Mouse (Mus musculus) stomach, embryonic 14.5 days (tissue): ENCODE measurements around the gene Nenf. TPM values are rescaled to one million over a fixed set of nuclear protein-coding genes. Genes with fewer than 3 reads are reported as not detected.

Source experiments
- ATAC-seq: fragments of 200-750 bp; cut with Nextera tagmentation; 2 replicates; pipeline ENCODE4 v1.8.0; 2017; ENCODE audit warnings: low read depth, moderate TSS enrichment; ENCODE audit not compliant: insufficient number of reproducible peaks, insufficient read depth, low FRiP score
- H3K27ac ChIP-seq: fragments of 300-500 bp; sonication (generic); 2 replicates; pipeline ENCODE4 v1.5.1; 2014; ENCODE audit warnings: mild to moderate bottlenecking, low read length, moderate library complexity, mixed read lengths
- H3K27me3 ChIP-seq: fragments of 300-500 bp; sonication (generic); 2 replicates; pipeline ENCODE4 v1.6.1; 2014; ENCODE audit warnings: low read length, control low read depth, mixed read lengths; ENCODE audit not compliant: control insufficient read depth, insufficient read depth
- H3K36me3 ChIP-seq: fragments of 300-500 bp; sonication (generic); 2 replicates; pipeline ENCODE4 v1.6.1; 2014; ENCODE audit warnings: mild to moderate bottlenecking, control low read depth, low read length, moderate library complexity, mixed read lengths; ENCODE audit not compliant: control insufficient read depth, insufficient read depth
- H3K4me1 ChIP-seq: fragments of 300-500 bp; sonication (generic); 2 replicates; pipeline ENCODE4 v1.6.1; 2014; ENCODE audit warnings: low read length, control low read depth, mixed read lengths; ENCODE audit not compliant: control insufficient read depth, insufficient read depth
- H3K4me2 ChIP-seq: fragments of 300-500 bp; sonication (generic); replicated peaks from 2 replicates; pipeline ENCODE4 v1.6.1; 2014; ENCODE audit warnings: low read depth, low read length, control low read depth
- H3K4me3 ChIP-seq: fragments of 300-500 bp; sonication (generic); 2 replicates; pipeline ENCODE4 v1.5.1; 2014; ENCODE audit warnings: low read depth, low read length, control low read depth
- H3K9ac ChIP-seq: fragments of 300-500 bp; sonication (generic); replicated peaks from 2 replicates; pipeline ENCODE4 v1.6.1; 2014; ENCODE audit warnings: low read depth, mild to moderate bottlenecking, control low read depth, low read length, moderate library complexity, mixed read lengths
- H3K9me3 ChIP-seq: fragments of 300-500 bp; sonication (generic); 2 replicates; pipeline ENCODE4 v1.6.1; 2016; ENCODE audit warnings: low read depth, low read length, control low read depth; ENCODE audit not compliant: control insufficient read depth
- WGBS: fragments of 180-500 bp; shearing (Covaris S2); extraction: QIAGEN DNeasy Blood & Tissue Kit; methylation state at CpG from one replicate; pipeline ENCODE4 v1.1.7; 2014; 5-methylcytosine and 5-hydroxymethylcytosine counted together
- polyA plus RNA-seq: library from polyadenylated mRNA; unstranded; fragments of >200 nt; fragmentation: Nextera tagmentation; extraction: Ambion mirVana; gene quantifications from 2 replicates; pipeline ENCODE4 v1.2.1, GENCODE M21; 2014

The Nenf gene
- polyA plus RNA-seq, 1 experiment from 2014 or later: 154 TPM

DNA sequence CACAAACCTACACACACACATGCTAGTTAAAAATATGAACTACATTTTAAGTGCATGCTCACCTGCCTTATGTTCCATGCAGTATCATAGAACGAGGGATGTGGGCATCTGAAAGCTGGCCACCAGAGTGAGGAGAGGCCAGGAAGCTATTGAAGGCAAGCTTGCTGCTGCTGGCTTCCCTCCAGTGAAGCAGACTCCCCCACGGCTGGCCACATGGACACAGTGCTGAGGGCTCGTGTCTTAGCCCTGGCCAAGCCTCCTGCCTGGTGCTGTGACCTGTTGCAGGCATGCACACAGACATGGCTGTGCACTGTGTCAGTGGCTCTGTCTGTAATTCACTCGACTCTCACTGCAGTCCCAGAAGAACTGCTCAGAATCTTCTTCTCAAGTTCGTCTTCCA lies 58.3 kb downstream of the Nenf start:
- H3K4me2 ChIP-seq: no peak overlapping the region
- 77% methylated on average over 5 of the region's 5 CpGs for WGBS
- no peaks in the 10 kb centered on the region for H3K36me3 ChIP-seq
- no peak overlapping the region for H3K27ac ChIP-seq
- H3K9ac ChIP-seq: no peak overlapping the region
- no peaks in the 10 kb centered on the region for H3K4me1 ChIP-seq
- H3K27me3 ChIP-seq: no peaks in the 10 kb centered on the region
- no peak for ATAC-seq
- no peaks in the 10 kb centered on the region for H3K9me3 ChIP-seq
- no peak overlapping the region for H3K4me3 ChIP-seq

DNA sequence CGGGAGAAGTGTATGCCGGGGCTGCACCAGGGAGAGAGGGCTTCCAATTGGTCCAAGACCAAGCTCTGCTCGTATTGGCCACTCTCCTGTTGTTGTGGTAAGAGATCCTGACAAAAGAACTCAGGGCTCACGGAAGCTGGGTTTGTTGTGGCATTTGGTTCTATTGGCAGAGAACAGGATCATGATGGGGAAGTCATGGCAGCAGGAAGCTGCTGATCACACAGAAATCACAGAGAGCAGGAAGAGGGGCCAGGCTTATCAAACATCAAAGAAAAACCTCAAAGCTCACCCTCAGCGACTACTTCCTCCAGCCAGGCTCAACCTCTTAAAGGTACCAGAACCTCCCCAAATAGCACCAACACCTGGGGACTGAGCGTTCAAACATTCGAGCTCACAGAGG lies 58.9 kb downstream of the Nenf start:
- H3K4me2 ChIP-seq: no peak overlapping the region
- WGBS: 29% methylated on average over 7 of the region's 7 CpGs
- H3K27me3 ChIP-seq: no peaks in the 10 kb centered on the region
- H3K4me3 ChIP-seq: no peak overlapping the region
- 0 out of 2 replicates have a peak, but pooled peaks cover 3% of the 10 kb centered on the region for H3K4me1 ChIP-seq
- no peaks in the 10 kb centered on the region for H3K9me3 ChIP-seq
- ATAC-seq: no peak
- no peak overlapping the region for H3K9ac ChIP-seq
- H3K27ac ChIP-seq: no peak overlapping the region
- H3K36me3 ChIP-seq: no peaks in the 10 kb centered on the region

DNA sequence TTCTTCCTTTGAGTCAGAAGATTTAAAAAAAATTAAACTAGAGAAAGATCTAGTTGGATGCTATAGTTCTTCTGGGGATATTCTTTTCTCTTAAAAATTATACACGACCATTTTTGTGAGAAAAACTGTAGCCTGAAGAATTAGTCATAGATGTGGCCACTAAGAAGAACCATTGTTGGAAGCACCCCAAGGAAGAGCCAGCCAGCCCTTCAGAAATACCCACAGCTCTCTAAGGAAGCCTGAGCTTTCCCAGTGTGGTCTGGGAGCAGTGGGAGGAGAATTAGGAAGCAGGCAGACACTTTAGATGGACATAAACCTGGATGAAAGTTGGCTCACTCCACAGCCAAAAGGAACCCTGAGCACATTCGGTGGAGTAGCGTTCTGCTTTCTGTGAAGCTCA lies 59.5 kb downstream of the Nenf start:
- 50% methylated on average over 3 of the region's 3 CpGs for WGBS
- Histone ChIP-seq H3K9me3 (no peaks in the 10 kb centered on the region), H3K27ac (no peak overlapping the region), H3K4me1 (0 out of 2 replicates have a peak, but pooled peaks cover 3% of the 10 kb centered on the region), H3K27me3 (no peaks in the 10 kb centered on the region), H3K36me3 (no peaks in the 10 kb centered on the region), H3K4me2 (no peak overlapping the region), H3K9ac (no peak overlapping the region), H3K4me3 (no peak overlapping the region)
- no peak for ATAC-seq

DNA sequence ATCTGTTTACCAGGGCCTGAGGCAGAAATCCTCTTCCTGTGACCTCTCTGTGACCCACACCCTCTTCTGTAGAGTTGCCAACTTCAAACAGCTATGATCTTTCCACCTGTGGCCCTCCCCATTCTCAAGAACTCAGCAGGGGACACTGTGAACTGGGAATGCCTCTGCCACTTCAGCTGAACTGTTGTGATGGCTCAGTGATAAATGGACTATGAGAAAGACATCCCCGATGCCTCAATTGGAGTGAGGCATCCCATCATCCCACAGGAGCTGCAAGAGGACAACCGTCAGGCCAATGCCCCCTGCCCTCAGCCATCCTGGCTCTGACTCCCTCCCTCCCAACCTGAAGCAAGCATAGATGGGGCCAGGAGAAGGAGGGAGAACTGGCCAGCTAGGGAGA lies 60.0 kb downstream of the Nenf start:
- 31% methylated on average over 2 of the region's 2 CpGs for WGBS
- H3K4me1 ChIP-seq: 0 out of 2 replicates have a peak, but pooled peaks cover 3% of the 10 kb centered on the region
- H3K36me3 ChIP-seq: no peaks in the 10 kb centered on the region
- ATAC-seq: no peak
- no peak overlapping the region for H3K27ac ChIP-seq
- H3K9ac ChIP-seq: no peak overlapping the region
- no peak overlapping the region for H3K4me2 ChIP-seq
- H3K27me3 ChIP-seq: no peaks in the 10 kb centered on the region
- H3K9me3 ChIP-seq: no peaks in the 10 kb centered on the region
- no peak overlapping the region for H3K4me3 ChIP-seq

DNA sequence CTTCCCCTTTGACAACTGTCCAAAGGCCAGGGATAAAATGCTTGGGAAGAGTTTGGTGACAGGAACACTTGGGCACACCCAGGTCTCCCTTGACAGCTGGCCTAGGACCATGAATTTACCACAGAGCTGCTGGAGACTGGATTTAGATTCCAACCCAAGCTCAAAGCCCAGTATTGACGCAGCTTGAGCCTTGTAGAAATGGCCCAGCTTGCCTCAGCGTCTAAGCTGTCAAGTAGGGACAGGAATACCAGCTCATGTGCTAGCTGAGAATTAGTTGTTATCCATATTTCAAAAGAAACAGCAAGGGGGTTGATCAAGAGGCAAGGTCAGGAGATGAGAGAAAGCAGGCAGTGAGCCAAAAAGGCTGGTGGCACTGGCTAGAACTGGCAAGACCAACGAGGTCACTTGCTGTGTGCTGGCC lies 60.6 kb downstream of the Nenf start:
- no peak overlapping the region for H3K4me2 ChIP-seq
- no peak overlapping the region for H3K27ac ChIP-seq
- ATAC-seq: no peak
- H3K36me3 ChIP-seq: no peaks in the 10 kb centered on the region
- no peaks in the 10 kb centered on the region for H3K9me3 ChIP-seq
- H3K4me1 ChIP-seq: 0 out of 2 replicates have a peak, but pooled peaks cover 3% of the 10 kb centered on the region
- H3K4me3 ChIP-seq: no peak overlapping the region
- H3K27me3 ChIP-seq: no peaks in the 10 kb centered on the region
- 76% methylated on average over 3 of the region's 3 CpGs for WGBS
- no peak overlapping the region for H3K9ac ChIP-seq

Other genes starting within 250 kb of the Nenf start
- gene Batf3, start 220.3 kb downstream of the Nenf start, polyA plus RNA-seq: 13.4 and 13.6 TPM in 2 replicates
- gene Fam71a, start 153.4 kb downstream of the Nenf start, polyA plus RNA-seq: not detected in 2 replicates
- gene Atf3, start 100.2 kb downstream of the Nenf start, polyA plus RNA-seq: 2.9 and 3.7 TPM in 2 replicates
- 22.0 and 22.1 TPM in 2 replicates for gene Tmem206, start 7.7 kb upstream of the Nenf start, polyA plus RNA-seq
- gene Ppp2r5a, start 85.1 kb upstream of the Nenf start, polyA plus RNA-seq: 22.5 and 24.9 TPM in 2 replicates